Mouse (Mus musculus): ENCODE measurements at regions not wholly inside any gene's neighbourhood (a gene's known extent, or its start where the extent isn't known, plus 50 kb on each side); places are given as distances from the start of the nearest gene placed in this dataset.
"Not testable (repeated sequence)": the region's sequence is repeated elsewhere in the genome, so short reads cannot be mapped to it uniquely, and the experiment has no call there.

DNA sequence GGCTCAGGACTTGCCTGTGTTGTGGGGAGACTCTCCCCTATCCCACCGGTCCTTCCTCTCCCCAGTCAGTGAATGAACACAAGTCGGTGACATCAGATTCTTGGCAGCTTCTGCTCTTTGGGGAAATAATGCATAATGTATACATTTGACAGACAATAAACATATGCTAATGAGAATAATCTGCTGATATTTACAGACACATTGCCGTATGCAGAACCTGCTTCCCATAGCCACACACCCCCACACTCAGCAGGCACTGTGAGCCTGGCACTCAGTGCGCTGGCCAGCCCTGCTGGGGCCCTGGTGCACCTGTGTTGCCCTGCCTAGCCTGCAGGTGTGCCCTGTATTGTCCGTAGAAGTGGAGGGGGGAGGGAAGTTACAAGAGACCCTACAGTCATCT is 215.5 kb downstream of the Matn1 start:
- no peak for DNase-seq (ENCODE audit: low spot score)

GRCm38 (mm10) chr4:131160135-131160534 is 215.9 kb downstream of the Matn1 start:
- no peak for DNase-seq (ENCODE audit: low spot score)

GRCm38 (mm10) chr4:131161501-131161900 is 217.3 kb downstream of the Matn1 start:
- no peak for DNase-seq (ENCODE audit: low spot score)

DNA sequence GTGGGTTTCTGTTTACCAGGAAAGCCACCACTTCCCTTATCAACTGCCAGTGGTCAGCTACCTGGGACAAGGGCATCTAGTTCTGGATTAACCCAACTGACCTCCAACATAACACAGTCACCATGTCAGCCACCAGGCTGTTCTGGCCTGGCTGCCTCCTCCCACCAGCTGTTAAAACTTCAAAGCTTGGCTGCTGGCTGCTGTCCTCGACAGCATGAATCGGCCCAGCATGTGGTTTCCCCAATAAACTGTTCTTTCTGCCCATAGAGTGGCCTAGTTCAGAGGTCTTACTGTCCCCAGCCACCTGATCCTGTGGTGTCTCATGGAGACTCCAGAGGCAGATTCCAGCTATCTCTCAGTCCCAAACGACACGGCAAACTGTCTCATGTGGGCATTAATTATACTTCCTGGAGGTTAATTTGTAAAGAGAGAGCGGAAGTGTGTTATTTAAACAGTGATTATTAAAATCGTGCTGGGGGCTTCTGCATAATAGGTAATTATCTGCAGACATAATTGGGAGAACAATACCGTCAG is 219.7 kb downstream of the Matn1 start:
- no peak for DNase-seq (ENCODE audit: low spot score)

DNA sequence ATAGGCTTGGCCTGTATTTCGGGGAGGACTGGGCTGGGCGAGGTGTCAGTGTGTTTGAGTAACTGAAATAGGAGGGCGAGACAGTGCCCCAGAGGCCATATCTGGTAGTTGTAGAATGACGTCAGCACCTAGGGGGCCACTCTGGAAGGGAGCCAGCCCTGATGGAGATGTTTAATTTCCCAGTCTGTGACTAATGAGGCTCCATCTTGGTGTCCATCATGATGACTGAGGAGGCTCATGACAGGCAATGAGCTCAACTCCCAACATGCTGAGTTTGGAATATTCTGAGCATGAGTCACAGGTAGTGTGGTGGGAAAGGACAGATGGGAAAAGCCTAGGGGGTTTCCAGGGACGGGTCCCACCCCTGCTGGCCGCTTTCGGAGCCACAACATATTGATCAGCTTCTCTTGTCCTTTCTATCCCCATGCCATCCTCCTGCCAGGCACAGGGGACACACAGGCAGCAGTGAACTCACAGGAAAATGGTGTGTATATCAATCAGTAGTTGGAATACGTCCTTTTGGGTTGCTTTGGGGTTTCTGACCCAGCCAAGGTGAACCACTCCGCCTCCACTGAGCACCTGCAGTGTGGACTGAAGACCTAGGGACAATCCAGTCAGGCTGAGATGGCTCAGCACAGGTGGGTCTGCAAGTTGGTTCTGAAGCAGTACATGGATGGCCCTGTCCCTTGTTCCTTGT is 222.5 kb downstream of the Matn1 start:
- no peak for DNase-seq (ENCODE audit: low spot score)

DNA sequence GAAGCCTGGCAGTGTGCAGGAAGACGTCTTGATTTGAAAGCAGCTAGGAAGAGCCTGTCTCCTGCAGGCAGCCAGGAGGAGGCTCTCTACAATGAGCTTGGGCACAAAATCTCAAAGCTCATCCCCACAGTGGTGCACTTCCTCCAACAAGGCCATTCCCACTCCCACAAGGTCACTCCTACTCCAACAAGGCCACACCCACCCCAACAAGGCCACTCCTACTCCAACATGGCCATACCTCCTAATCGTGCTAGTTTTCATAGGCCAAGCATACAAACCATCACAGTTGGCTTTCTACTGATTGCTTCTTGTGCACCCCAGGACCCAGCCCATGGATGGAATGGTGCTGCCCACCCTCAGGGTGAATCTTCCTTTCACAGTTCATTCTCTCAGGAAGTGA is 223.7 kb downstream of the Matn1 start:
- DNase-seq (ENCODE audit: low spot score) = no peak

- no peak for DNase-seq (ENCODE audit: low spot score)
Measured at GRCm38 (mm10) chr4:131173783-131174460, 229.7 kb downstream of the Matn1 start.

GRCm38 (mm10) chr4:131176701-131177100 is 232.5 kb downstream of the Matn1 start:
- no peak for DNase-seq (ENCODE audit: low spot score)

GRCm38 (mm10) chr4:131177889-131178288 is 233.7 kb downstream of the Matn1 start:
- DNase-seq (ENCODE audit: low spot score) = no peak

DNA sequence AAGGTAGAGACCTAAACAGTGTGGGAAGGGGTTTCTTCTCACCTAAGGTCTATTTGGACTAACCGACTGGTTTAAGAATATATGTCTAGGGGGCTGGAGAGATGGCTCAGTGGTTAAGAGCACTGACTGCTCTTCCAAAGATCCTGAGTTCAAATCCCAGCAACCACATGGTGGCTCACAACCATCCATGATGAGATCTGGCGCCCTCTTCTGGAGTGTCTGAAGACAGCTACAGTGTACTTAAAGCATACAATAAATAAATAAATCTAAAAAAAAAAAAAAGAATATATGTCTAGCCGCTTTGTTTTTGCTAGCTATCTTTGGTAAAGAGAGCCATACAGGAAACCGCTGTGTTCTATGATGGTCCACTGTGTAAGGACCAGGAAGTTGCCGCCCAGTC is 234.5 kb downstream of the Matn1 start:
- DNase-seq (ENCODE audit: low spot score) = not testable (repeated sequence)

DNA sequence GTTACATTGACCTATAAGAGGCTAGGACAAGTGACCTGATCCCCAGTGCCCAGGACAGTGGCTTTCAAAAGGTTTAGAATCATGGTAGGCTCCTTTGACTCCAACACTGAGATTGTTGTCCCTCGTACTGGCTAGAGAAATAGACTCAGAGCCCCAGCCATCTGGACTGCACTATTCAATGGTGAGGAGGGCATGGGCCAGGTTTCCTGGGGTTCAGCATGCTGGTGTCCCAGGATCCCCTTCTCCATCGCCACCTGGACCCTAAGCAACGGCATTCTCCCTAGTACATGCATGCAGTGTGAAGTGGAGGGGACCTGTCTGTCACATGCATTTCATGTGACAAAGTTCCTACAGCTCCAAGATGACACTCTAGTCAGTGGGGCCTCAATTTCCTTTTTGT is 243.9 kb downstream of the Matn1 start:
- no peak for DNase-seq (ENCODE audit: low spot score)

- no peak for DNase-seq (ENCODE audit: low spot score)
Measured at GRCm38 (mm10) chr4:131191106-131191880, 247.1 kb downstream of the Matn1 start.

DNA sequence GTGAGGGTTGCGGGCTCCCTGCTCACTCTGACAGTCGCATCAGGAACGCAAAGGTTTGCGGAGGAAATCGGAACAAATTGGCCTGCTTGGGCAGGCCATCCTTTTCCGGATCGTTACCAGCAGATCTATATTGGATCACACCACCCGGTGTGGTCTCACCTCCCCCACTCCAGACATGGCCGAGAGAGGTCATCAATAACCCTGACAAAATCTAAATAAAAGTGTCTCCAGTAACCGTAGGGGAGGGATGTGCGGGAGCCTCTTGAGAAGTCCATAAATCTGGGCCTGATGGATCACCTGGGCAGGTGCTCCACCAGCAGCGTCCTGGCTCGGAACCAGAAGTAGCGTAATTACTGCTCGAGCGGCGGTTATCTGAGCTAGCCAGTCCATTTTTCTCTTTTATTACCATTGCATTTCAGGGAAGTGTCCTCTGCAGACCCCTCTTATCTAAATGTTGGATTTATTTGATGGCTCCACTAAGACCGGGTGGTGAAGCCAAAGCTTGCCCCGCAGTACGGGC is 249.8 kb downstream of the Matn1 start:
- DNase-seq (ENCODE audit: low spot score) = no peak

GRCm38 (mm10) chr4:131196147-131196546 is 252.0 kb downstream of the Matn1 start:
- DNase-seq (ENCODE audit: low spot score) = no peak

DNA sequence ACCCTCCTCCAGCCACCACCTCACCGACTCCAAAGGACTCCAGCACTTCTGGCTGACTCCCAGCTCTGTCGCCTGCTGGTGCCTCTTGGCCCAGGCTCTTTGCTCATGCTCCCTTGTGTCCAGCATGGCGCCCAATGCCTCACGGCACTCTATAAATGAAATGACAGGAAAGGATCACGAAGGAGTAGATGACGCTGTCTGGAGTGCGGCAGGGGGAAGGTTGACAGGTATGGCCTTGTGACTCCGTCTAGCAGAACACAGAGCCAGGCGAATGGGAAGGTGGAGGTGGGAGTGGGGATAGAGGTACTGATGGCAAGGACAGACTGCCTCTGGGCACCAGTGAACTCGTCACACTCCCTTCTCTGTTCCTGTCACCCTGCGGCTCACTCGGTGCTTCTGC is 259.5 kb downstream of the Matn1 start:
- DNase-seq (ENCODE audit: low spot score) = no peak

DNA sequence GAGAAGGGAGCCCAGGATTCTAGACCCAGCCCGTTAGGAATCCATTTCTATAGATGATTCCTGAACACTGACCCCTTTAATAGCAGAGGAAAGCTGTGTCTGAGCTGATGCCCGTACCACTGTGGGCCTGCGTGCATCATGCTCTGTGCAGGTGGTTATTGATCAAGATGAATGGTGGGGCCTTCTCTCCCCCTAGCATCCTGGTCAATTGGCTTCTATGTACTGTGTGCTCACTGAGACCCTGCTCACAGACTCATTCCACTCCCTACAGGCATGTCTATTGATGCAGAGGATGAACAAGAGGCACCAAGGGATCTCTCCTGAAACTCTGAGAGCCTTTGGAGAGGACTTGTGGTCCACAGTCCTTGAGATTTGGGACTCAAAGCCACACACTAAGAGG is 260.5 kb downstream of the Matn1 start:
- DNase-seq (ENCODE audit: low spot score) = no peak

GRCm38 (mm10) chr4:131205127-131205526 is 260.9 kb downstream of the Matn1 start:
- DNase-seq (ENCODE audit: low spot score) = no peak

GRCm38 (mm10) chr4:131205685-131206084 is 261.5 kb downstream of the Matn1 start:
- no peak for DNase-seq (ENCODE audit: low spot score)

- DNase-seq (ENCODE audit: low spot score) = no peak
Measured at GRCm38 (mm10) chr4:131206181-131206885, 262.1 kb downstream of the Matn1 start.

GRCm38 (mm10) chr4:131206886-131207200 is 262.7 kb downstream of the Matn1 start:
- no peak for DNase-seq (ENCODE audit: low spot score)

DNA sequence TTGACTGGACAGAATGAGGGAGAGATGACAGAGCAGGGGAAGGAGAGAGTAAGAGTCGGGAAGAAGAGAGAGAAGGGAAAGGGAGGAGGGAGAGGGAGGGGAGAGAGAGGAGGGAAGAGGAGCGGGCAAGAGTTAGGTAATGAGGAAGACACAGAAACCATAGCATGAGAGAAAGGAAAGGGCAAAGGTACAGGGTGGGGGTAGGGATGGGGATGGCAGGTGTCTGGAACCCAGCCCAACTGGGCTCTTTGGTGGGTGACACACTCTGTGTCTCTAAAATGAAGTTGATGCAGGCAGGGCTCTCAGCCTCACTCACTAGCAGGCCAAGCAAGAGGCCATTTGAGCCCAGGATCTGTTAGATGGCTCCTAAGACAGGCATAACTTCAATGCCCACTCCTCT is 263.1 kb downstream of the Matn1 start:
- DNase-seq (ENCODE audit: low spot score) = no peak

DNA sequence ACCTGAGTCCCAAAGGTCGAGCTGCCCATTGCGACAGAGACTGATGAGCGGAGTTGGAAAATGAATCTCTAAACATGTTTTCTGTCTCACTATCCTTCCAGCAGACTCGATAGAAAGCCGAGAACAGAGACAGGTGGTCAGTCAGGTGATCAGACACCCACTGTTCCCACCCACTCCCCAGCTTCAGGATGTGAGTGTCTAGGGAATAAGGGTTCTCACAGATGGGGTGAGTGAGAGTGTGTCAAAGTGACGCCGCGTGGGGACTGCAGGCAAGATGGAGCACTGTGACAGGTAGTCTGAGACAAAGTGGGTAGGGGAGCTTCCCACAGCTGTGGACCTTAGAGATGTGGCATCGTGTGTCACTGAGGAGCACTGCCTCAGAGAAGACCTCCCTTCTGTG is 264.0 kb downstream of the Matn1 start:
- DNase-seq (ENCODE audit: low spot score) = no peak
